Mouse (Mus musculus) adrenal gland, postnatal 10 days (tissue): ENCODE measurements around the gene Pum1. TPM values are rescaled to one million over a fixed set of nuclear protein-coding genes. Genes with fewer than 3 reads are reported as not detected.
A peak's percentile ranks its signal among the peaks of the same experiment; 100 is the strongest.

Source experiments
- DNase-seq: peaks from one replicate; pipeline ENCODE4 v3.0.0; 2021; ENCODE audit warnings: mixed read lengths
- total RNA-seq, 2 experiments: library from RNA; stranded (reverse); gene quantifications; 2 replicates each; pipeline ENCODE4 v1.2.3; 2021

The Pum1 gene
- total RNA-seq, 2 experiments from 2014 or later = 68.9 to 81.9 TPM

- peak; percentile 67 for DNase-seq
Observed at GRCm38 (mm10) chr4:130792376-130793179, 129.5 kb downstream of the Pum1 start, which contains the start of gene Sdc3. Gene Sdc3, plus strand, starts transcription at chr4:130792537.

- DNase-seq = no peak
Observed at GRCm38 (mm10) chr4:130793180-130793501, 130.0 kb downstream of the Pum1 start.

- DNase-seq = no peak
Observed at GRCm38 (mm10) chr4:130794771-130795170, 131.7 kb downstream of the Pum1 start.

GRCm38 (mm10) chr4:130795970-130796369, 132.8 kb downstream of the Pum1 start:
- DNase-seq = no peak

- peak; percentile 73 for DNase-seq
Observed at GRCm38 (mm10) chr4:130797201-130798051, 134.3 kb downstream of the Pum1 start.

- DNase-seq = no peak
Observed at GRCm38 (mm10) chr4:130798416-130798815, 135.3 kb downstream of the Pum1 start.

GRCm38 (mm10) chr4:130799118-130799517, 136.0 kb downstream of the Pum1 start:
- DNase-seq = peak; percentile 71

- DNase-seq = no peak
Observed at GRCm38 (mm10) chr4:130799582-130799981, 136.5 kb downstream of the Pum1 start.

GRCm38 (mm10) chr4:130800147-130800546, 137.0 kb downstream of the Pum1 start:
- DNase-seq = no peak

GRCm38 (mm10) chr4:130801198-130801597, 138.1 kb downstream of the Pum1 start:
- DNase-seq = peak; percentile 65

- no peak for DNase-seq
Observed at GRCm38 (mm10) chr4:130801624-130802329, 138.7 kb downstream of the Pum1 start.

- no peak for DNase-seq
Observed at GRCm38 (mm10) chr4:130803591-130803990, 140.5 kb downstream of the Pum1 start.

GRCm38 (mm10) chr4:130804292-130804691, 141.2 kb downstream of the Pum1 start:
- no peak for DNase-seq

- DNase-seq = peak; percentile 69
Observed at GRCm38 (mm10) chr4:130804771-130805361, 141.7 kb downstream of the Pum1 start.

- DNase-seq = no peak
Observed at GRCm38 (mm10) chr4:130805746-130806145, 142.6 kb downstream of the Pum1 start.

GRCm38 (mm10) chr4:130806746-130807145, 143.6 kb downstream of the Pum1 start:
- no peak for DNase-seq

- DNase-seq = no peak
Observed at GRCm38 (mm10) chr4:130809784-130810183, 146.7 kb downstream of the Pum1 start.

GRCm38 (mm10) chr4:130810845-130811244, 147.7 kb downstream of the Pum1 start:
- DNase-seq = no peak

- no peak for DNase-seq
Observed at GRCm38 (mm10) chr4:130811385-130811784, 148.3 kb downstream of the Pum1 start.

- no peak for DNase-seq
Observed at GRCm38 (mm10) chr4:130813958-130814357, 150.8 kb downstream of the Pum1 start.

GRCm38 (mm10) chr4:130814742-130815330, 151.7 kb downstream of the Pum1 start:
- DNase-seq = no peak

- DNase-seq = no peak
Observed at GRCm38 (mm10) chr4:130815860-130816259, 152.7 kb downstream of the Pum1 start.
